Mouse (Mus musculus): ENCODE results near the gene Taf6l. TPM values are rescaled to one million over a fixed set of nuclear protein-coding genes. Genes with fewer than 3 reads are reported as not detected.

Taf6l gene
- 10 to 100 TPM; 12.8 to 13.8 TPM for total RNA-seq (2021)
- long read RNA-seq, transcript Taf6l-205 (12 exons, 2,065 nt) = major isoform, 20 of 28 reads
- long read RNA-seq, partial matches to known transcripts = 0 of 28 reads
- long read RNA-seq, other reads (novel, unspliced or antisense) = 6 of 28 reads

DNA sequence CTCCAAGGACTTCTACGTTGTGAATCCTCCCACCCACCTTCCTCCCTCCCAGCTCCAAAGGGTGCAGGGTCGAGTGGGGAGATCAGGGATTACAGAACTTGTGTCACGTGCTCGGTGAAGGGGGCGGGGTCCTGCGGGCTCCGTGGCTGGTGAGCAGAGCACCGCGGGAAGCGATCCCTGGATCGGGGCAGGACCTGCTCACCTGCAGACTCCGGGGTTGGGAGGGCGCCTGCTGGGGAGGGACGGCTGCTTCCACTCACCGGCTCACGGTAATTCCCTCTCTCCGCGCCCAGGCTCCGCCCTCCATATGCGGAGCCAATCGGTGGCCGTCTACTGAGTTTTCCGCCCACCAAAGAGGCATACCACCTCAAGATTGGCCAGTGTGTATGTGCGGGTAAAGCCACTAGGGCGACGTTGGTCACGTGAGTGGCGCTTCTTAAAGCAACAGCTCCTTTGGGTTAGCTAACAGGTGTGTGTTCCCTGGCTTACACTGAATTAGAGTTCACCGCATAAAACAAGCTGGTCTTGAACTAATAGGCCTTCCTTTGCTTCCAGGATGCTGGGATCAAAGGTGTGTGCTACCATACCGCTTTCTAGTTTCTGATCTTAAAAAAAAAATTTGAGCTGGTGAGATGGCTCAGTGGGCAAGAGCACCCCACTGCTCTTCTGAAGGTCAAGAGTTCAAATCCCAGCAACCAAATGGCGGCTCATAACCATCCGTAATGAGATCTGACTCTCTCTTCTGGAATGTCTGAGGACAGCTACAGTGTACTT lies at the start of gene Taf6l:
Gene Taf6l, minus strand, starts transcription at position 410 of the 774 bp plus-strand sequence.
- peak; percentile 90 to 97 for DNase-seq (ENCODE audit: low spot score in 2 of 2)

GRCm38 (mm10) chr19:8832971-8833370 lies 46.8 kb upstream of the Taf6l start:
- DNase-seq (ENCODE audit: low spot score in 2 of 2) = peak in 1 of 2 experiments; percentile 66

DNA sequence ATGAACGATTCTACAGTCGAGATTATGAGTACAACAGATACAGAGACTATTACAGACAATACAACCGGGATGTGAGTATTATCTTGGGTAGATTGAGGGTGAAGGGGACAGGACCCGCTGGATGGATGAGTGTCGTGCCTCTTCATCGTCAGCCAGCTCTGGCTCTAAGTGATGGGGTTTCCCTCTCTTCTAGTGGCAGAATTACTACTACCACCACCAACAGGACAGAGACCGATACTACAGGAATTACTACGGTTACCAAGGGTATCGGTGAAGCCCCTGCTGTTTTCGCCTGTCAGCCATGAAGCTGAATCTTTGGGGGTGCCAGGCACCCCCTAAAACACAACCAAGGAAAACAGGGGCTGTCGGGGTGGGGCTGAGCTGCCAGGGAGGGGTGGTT lies 45.0 kb upstream of the Taf6l start:
- no peak for DNase-seq (ENCODE audit: low spot score in 2 of 2)

- peak in 1 of 2 experiments; percentile 34 for DNase-seq (ENCODE audit: low spot score in 2 of 2)
Observed at GRCm38 (mm10) chr19:8830664-8831063, 44.4 kb upstream of the Taf6l start.

DNA sequence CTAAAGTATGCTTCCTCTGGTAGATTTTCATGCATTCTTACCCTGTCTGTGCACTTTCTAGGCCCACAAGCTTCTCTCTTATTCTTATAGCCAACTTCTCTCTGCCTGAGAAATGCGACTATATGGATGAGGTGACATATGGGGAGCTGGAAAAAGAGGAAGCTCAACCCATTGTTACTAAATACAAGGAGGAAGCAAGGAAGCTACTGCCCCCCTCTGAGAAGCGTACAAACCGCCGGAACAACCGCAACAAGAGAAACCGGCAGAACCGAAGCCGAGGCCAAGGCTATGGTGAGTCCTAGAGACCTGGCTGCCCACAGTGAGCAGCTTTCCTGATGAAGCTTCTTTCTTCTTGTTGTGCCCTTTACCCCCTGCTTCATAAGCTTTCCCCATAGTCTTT lies 43.4 kb upstream of the Taf6l start, which contains the start of gene AC129217.1:
Gene AC129217.1, plus strand, starts transcription at position 114 of the 400 bp plus-strand sequence.
- no peak for DNase-seq (ENCODE audit: low spot score in 2 of 2)

DNA sequence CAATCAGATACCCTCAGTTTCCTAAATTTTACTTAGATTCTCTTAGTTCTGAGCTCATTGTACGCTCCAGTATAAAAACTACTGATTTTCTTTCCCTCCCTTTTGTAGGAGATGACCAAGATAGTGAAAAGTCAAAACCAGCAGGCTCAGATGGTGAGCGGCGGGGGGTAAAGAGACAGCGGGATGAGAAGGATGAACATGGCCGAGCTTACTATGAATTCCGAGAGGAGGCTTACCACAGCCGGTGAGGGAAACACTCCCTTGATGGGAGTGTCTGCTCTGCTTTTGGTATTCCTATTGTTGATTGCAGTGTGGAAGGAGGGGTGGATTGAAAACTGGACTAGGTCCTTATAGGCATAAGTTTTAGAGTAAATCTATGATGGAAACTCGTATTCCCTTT lies 36.5 kb upstream of the Taf6l start:
- no peak for DNase-seq (ENCODE audit: low spot score in 2 of 2)

DNA sequence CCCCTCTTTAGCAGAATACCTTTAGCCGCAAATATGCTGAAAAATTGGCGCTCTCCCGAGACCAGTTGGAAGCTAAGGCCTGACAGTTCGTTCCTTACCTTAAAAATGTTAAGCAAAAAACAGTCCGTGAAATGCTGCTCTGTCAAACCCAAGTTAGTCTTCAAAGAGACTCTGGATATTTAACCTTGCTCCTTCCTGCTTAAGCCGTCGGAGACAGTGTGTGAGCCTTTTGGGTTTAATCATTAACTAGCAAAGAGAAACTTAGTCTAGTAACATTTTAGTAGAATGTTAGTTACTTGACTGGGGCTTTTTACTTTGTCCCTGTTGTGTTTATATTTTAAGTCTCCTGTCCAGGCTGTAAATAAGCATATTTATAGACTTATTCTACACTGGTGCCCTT lies 34.9 kb upstream of the Taf6l start:
- DNase-seq (ENCODE audit: low spot score in 2 of 2) = no peak

DNA sequence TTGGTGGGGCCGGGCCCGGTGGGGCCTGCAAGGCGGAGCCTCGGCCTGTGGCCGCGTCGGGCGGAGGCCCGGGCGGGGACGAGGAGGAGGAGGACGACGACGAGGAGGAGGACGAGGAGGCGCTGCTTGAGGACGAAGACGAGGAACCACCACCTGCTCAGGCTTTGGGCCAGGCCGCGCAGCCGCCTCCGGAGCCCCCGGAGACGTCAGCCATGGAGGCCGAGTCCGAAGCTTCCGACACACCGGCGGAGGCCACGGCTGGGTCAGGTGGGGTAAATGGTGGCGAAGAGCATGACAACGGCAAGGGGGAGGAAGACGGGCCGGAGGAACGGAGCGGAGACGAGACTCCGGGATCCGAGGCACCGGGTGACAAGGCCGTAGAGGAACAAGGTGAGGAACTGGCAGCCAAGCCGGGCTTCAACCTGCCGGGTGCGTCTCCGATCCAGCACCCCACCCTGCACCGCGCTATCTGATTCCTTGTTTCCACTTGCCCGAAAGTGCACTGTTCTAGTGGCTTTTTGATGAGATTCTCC lies 34.3 kb upstream of the Taf6l start:
- DNase-seq (ENCODE audit: low spot score in 2 of 2) = peak in 1 of 2 experiments; percentile 51

- DNase-seq (ENCODE audit: low spot score in 2 of 2) = peak; percentile 99
Observed at GRCm38 (mm10) chr19:8819596-8820423, 33.6 kb upstream of the Taf6l start, which contains the start of gene Hnrnpul2. Gene Hnrnpul2, plus strand, starts transcription at chr19:8820010.

DNA sequence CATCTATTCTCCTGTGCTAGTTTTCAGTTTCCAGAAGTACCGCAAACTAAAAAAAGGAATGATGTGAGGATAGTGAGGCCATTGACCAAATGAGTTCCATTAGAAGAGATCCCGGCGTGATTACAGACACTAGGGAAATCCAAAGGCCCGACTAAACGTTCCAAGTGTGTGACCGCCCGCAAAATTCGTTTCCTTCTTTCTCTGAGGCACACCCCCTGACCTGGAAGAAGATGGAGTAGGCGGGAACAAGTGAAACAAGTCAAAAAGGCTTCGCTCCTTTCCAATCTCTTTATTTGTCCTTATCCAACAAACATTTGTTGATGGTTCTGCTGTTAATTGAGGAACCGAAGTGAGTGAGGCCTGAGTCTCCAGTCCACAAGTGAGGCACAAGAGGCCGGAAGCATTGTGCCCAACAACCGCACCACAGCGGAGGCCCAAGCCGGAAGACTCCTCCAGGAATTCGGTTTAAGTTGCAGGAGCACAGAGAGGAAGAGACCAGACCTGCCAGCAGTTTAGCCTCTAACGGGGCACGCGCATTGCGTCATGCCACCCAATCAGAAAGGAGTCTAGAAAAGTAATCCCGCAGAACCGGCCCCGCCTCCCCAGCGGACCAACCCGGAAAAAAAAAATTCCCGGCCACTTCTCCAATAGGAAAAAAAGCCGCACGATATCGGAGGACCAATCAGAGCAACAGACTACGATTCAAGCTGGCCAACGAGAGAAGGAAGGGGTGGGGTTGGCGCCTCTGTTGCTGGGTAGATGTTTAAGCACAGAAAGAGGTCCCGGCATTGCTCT lies 32.8 kb upstream of the Taf6l start, which contains the start of gene Ttc9c:
Gene Ttc9c, minus strand, starts transcription at position 533 of the 795 bp plus-strand sequence.
- peak; percentile 98 for DNase-seq (ENCODE audit: low spot score in 2 of 2)

DNA sequence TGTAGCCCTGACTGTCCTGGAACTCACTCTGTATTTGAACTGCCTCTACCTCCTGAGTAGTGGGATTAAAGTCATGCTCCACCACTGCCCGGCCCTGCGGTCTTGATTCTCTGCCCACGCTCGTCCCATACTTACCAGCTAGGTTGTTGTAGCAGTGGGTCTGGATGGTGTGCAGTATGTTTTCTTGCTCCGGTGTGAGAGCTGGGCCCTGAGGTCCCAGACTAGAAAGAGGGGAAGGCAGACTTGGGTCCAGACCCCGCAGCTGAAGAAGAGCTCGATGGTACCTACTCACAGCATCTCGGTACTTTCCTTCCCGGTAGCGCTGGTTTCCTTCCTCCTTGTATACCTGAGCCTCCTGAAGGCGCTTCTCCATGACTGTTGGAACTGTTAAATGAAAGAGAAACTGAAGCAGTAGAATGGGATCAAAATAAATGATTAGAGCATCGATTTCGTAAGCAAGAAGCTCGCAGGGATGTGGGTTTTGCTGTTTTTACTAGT lies 32.1 kb upstream of the Taf6l start:
- no peak for DNase-seq (ENCODE audit: low spot score in 2 of 2)

- DNase-seq (ENCODE audit: low spot score in 2 of 2) = no peak
Observed at GRCm38 (mm10) chr19:8817001-8817400, 30.8 kb upstream of the Taf6l start.

- no peak for DNase-seq (ENCODE audit: low spot score in 2 of 2)
Observed at GRCm38 (mm10) chr19:8815812-8816211, 29.6 kb upstream of the Taf6l start.

GRCm38 (mm10) chr19:8806810-8807209 lies 20.6 kb upstream of the Taf6l start:
- DNase-seq (ENCODE audit: low spot score in 2 of 2) = no peak

DNA sequence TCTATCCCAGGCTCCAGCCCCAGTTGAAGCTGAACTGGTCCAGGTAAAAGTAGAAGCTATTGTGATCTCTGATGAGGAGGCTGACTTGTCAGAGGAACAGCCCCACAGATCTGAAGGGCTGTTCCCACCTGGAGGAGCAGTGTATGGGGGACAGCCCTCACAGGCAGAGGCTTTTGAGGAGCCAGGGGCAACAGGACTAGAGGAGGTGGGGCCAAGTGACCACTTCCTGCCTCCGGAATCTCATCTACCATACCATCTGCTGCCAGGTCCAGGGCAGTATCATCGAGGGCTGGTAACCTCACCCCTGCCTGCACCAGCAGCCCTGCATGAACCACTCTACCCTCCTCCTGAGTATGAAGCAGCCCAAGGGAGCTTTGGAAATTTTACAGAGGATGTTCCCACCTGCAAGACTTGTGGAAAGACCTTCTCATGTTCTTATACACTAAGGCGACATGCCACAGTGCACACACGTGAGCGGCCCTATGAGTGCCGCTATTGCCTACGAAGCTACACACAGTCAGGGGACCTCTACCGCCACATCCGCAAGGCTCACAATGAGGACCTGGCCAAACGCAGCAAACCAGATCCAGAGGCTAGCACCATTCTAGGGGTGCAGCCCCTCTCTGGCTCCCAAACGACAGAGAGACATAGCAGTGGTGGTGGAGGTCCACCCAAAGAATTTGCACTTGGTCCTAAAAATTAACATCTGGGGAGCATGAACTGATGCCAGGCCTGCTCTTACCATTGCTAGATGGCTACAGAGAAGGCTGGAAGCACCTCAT lies 17.9 kb upstream of the Taf6l start:
- DNase-seq (ENCODE audit: low spot score in 2 of 2) = no peak

- DNase-seq (ENCODE audit: low spot score in 2 of 2) = no peak
Observed at GRCm38 (mm10) chr19:8803204-8803780, 17.1 kb upstream of the Taf6l start.

- DNase-seq (ENCODE audit: low spot score in 2 of 2) = peak; percentile 95 to 98
Observed at GRCm38 (mm10) chr19:8802130-8802821, 16.1 kb upstream of the Taf6l start, which contains the start of gene Zbtb3. Gene Zbtb3, plus strand, starts transcription at chr19:8802555.

DNA sequence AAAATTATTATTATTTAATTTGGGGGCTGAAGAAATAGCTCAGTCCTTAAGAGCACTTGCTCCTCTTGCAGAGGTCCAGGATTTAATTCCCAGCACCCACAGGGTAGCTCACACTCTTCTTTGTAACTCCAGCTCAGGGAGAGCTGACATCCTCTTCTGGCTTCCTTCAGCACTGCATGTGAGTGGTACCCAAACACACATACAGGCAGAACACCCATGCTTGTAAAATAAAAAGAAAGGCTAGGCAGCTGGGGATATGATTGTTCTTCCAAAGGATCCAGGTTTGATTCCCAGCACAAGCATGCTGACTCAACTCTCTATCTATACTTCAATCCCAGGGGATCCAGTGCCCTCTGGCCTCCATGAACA lies 12.7 kb upstream of the Taf6l start:
- DNase-seq (ENCODE audit: low spot score in 2 of 2) = no peak

Measured in layer of hippocampus, adult 18-20 months (tissue).